Mouse (Mus musculus) erythroblast, embryonic 14.5 days (primary cell): ENCODE results near the gene Mllt10.

ENCODE experiments used
- GATA1 ChIP-seq: IDR thresholded peaks from 2 replicates; pipeline ENCODE4 v1.6.1; 2012; ENCODE audit warnings: low read length, inconsistent platforms, mixed read lengths
- TAL1 ChIP-seq: IDR thresholded peaks from 3 replicates; pipeline ENCODE4 v1.6.1; 2012; ENCODE audit warnings: low read length, inconsistent platforms, mixed read lengths

DNA sequence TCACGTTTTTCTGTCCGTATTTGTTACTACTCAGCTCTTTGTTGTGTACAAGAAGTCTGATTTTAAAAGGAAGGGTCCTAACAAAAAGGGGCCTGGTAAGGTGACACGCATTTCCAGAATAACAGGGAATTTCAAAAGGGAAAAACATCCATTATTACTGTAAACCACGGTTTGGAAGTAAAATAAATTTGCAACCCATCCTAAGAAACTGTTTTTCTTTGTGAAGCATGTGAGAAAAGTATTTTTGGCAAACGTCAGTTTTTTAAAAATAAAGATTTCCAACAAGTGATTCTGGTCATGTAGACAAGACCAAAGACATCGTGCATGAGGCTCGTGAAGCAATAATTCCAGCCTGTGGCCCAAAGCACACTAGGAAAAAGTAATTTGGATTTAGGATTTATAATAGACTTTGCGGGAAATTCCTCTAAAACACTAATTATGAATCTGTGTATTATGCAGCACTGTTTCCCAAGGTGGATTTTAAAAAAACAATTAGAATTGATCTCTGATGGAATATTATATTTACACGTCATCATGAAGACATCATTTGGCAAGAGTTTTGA is 3.2 kb downstream of the Mllt10 start:
- TF ChIP-seq TAL1 (no peak), GATA1 (no peak)
